Mouse (Mus musculus): ENCODE data around the gene Olfr776. TPM values are rescaled to one million over a fixed set of nuclear protein-coding genes. Genes with fewer than 3 reads are reported as not detected.
"Not testable (repeated sequence)": the region's sequence is repeated elsewhere in the genome, so short reads cannot be mapped to it uniquely, and the experiment has no call there.

Olfr776 gene
- total RNA-seq (2021) = not detected

- intact Hi-C loops (cut with DNase I) = no loop called here
- no peak for DNase-seq (ENCODE audit: low spot score)
Measured at GRCm38 (mm10) chr10:129258827-129259226, at the start of gene Olfr776. Olfr776 (plus strand) TSS chr10:129259127.

GRCm38 (mm10) chr10:129230737-129231136, 28.2 kb upstream of the Olfr776 start:
- no peak for DNase-seq (ENCODE audit: low spot score)
- intact Hi-C loops (cut with DNase I) = no loop called here

GRCm38 (mm10) chr10:129235904-129236303, 23.0 kb upstream of the Olfr776 start, which contains the start of gene Olfr774:
Olfr774 (plus strand) TSS chr10:129236204.
- DNase-seq (ENCODE audit: low spot score) = no peak
- intact Hi-C loops (cut with DNase I) = no loop called here

GRCm38 (mm10) chr10:129248112-129248511, 10.8 kb upstream of the Olfr776 start, which contains the start of gene Olfr775:
Olfr775 (plus strand) TSS chr10:129248412.
- no peak for DNase-seq (ENCODE audit: low spot score)
- intact Hi-C loops (cut with DNase I) = no loop called here

GRCm38 (mm10) chr10:129271081-129271535, 12.2 kb downstream of the Olfr776 start, which contains the start of gene Olfr777:
Olfr777 (minus strand) TSS chr10:129271485.
- intact Hi-C loops (cut with DNase I) = no loop called here

GRCm38 (mm10) chr10:129312973-129313372, 54.0 kb downstream of the Olfr776 start:
- intact Hi-C loops (cut with DNase I); DNase-seq (ENCODE audit: low spot score): not testable (repeated sequence)

More at GRCm38 (mm10) chr10:129271081-129271535, 12.2 kb downstream of the Olfr776 start, which contains the start of gene Olfr777:
- DNase-seq (ENCODE audit: low spot score) = no peak

GRCm38 (mm10) chr10:129313521-129313920, 54.6 kb downstream of the Olfr776 start:
- DNase-seq (ENCODE audit: low spot score); intact Hi-C loops (cut with DNase I): not testable (repeated sequence)

Other genes with a start within 250 kb of the Olfr776 start
- not detected for gene Olfr763, start 248.3 kb upstream of the Olfr776 start, total RNA-seq (2021)
- not detected for gene Olfr764-ps1, start 219.2 kb upstream of the Olfr776 start, total RNA-seq (2021)
- not detected for gene Olfr765, start 209.1 kb upstream of the Olfr776 start, total RNA-seq (2021)
- gene Olfr766-ps1, start 190.2 kb upstream of the Olfr776 start, total RNA-seq (2021) = not detected
- not detected for gene Olfr767, start 176.2 kb upstream of the Olfr776 start, total RNA-seq (2021)
- not detected for gene Olfr768, start 159.8 kb upstream of the Olfr776 start, total RNA-seq (2021)
- not detected for gene Olfr769, start 141.3 kb upstream of the Olfr776 start, total RNA-seq (2021)
- not detected for gene Olfr770, start 120.1 kb upstream of the Olfr776 start, total RNA-seq (2021)
- not detected for gene Olfr771, start 94.4 kb upstream of the Olfr776 start, total RNA-seq (2021)
- gene Olfr772, start 81.2 kb upstream of the Olfr776 start, total RNA-seq (2021) = not detected
- not detected for gene Olfr773, start 71.7 kb upstream of the Olfr776 start, total RNA-seq (2021)
- gene Olfr774, start 22.9 kb upstream of the Olfr776 start, total RNA-seq (2021) = not detected
- gene Olfr775, start 10.7 kb upstream of the Olfr776 start, total RNA-seq (2021) = not detected
- not detected for gene Olfr777, start 12.4 kb downstream of the Olfr776 start, total RNA-seq (2021)
- gene Olfr780, start 59.0 kb downstream of the Olfr776 start, total RNA-seq (2021) = not detected
- not detected for gene Olfr781, start 69.7 kb downstream of the Olfr776 start, total RNA-seq (2021)
- gene Olfr782, start 89.7 kb downstream of the Olfr776 start, total RNA-seq (2021) = not detected
- not detected for gene Olfr784, start 125.0 kb downstream of the Olfr776 start, total RNA-seq (2021)
- gene Olfr785, start 146.3 kb downstream of the Olfr776 start, total RNA-seq (2021) = not detected
- gene Olfr786, start 168.2 kb downstream of the Olfr776 start, total RNA-seq (2021) = not detected
- gene Olfr787, start 202.7 kb downstream of the Olfr776 start, total RNA-seq (2021) = not detected
- not detected for gene Olfr788, start 211.9 kb downstream of the Olfr776 start, total RNA-seq (2021)
- not detected for gene Olfr789, start 225.6 kb downstream of the Olfr776 start, total RNA-seq (2021)
- gene Olfr790, start 239.4 kb downstream of the Olfr776 start, total RNA-seq (2021) = not detected

Measured in heart, postnatal 25 days (tissue).